Comparison of ENCODE assay signal across 8 mouse cellular contexts in the genomic region with DNA sequence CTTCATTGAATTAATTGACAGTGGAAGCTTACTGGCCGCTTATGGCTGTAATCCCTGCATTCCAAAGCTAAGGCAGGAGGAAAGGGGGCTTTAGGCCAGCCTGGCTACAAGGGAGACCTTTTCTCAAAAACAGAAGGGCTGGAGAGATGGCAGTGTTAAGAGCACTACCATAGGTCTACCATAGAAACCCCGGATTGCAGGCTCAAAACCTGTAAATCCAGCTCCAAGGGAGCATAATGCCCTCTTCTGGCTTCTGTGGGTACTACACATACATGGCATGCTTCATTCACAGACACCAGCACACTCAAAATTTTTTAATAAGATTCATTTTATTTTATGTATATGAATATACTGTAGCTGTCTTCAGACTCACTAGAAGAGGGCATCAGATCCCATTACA. TPM values are rescaled to one million over a fixed set of nuclear protein-coding genes. Genes with fewer than 3 reads are reported as not detected.
DNase-seq lines count a peak whose midpoint lies in the region; ATAC-seq and TF ChIP-seq lines count a peak whose summit lies in the region.
"Had no signal": no experiment of that assay in that cellular context is flagged by ENCODE, and none has a peak within 500 bp of the region (broad histone marks: within the 10 kb centered on the region; RNA-seq: fewer than 3 reads in every experiment).

No protein-coding gene starts in this region.

- peak; percentile 25 for DNase-seq in ovary, postnatal 10 days (ENCODE audit: low spot score)
- DNase-seq in ovary, adult 18-20 months (ENCODE audit: low spot score), result no peak
- DNase-seq in T-cell, adult 2 months (ENCODE audit: low spot score), result peak; percentile 76
- DNase-seq in cerebellum, postnatal 14 days, result peak; percentile 88 to 89
- DNase-seq in heart, postnatal 4 days, result peak; percentile 79
- peak; percentile 55 to 59 (median 55) for DNase-seq in liver, embryonic 14.5 days (ENCODE audit: low read depth in 3 of 3, low spot score in 3 of 3)
- peak; percentile 56 for DNase-seq in right cerebral cortex, postnatal 14 days

- H3K27me3 ChIP-seq in liver, embryonic 14.5 days (ENCODE audit: control insufficient read depth, insufficient read depth, low read length), result no peaks in the 10 kb centered on the region
- H3K27me3 ChIP-seq: heart, embryonic 13.5 days had no signal

- TF ChIP-seq EP300 in liver, embryonic 14.5 days (IDR thresholded peaks at IDR 0.05; ENCODE audit: low read depth), result no peak

- H3K9ac ChIP-seq in liver, embryonic 14.5 days (replicated peaks), result no peak overlapping the region
- H3K9ac ChIP-seq: heart, embryonic 13.5 days had no signal

- no peak overlapping the region for H3K27ac ChIP-seq in liver, embryonic 14.5 days
- H3K27ac ChIP-seq: heart, embryonic 13.5 days had no signal

- TF ChIP-seq CTCF in liver, embryonic 14.5 days (IDR thresholded peaks at IDR 0.05; ENCODE audit: low read depth), result peak; percentile 84

- no peak overlapping the region for H3K4me3 ChIP-seq in liver, embryonic 14.5 days (ENCODE audit: insufficient read depth in 1 of 2, low read depth in 2 of 2, low read length in 2 of 2)
- H3K4me3 ChIP-seq: heart, embryonic 13.5 days had no signal

- WGBS in liver, embryonic 14.5 days (ENCODE audit: insufficient replicate concordance), result 41% methylated on average over 2 of the region's 2 CpGs

- H3K4me2 ChIP-seq in liver, embryonic 14.5 days (ENCODE audit: low read depth), result no peak overlapping the region
- H3K4me2 ChIP-seq: heart, embryonic 13.5 days had no signal

- H3K36me3 ChIP-seq in liver, embryonic 14.5 days (replicated peaks; ENCODE audit: control insufficient read depth, insufficient read depth, low read depth), result peaks cover 62% of the 10 kb centered on the region

- H3K9me3 ChIP-seq in liver, embryonic 14.5 days (ENCODE audit: control insufficient read depth, low read length), result no peaks in the 10 kb centered on the region
- H3K9me3 ChIP-seq: heart, embryonic 13.5 days had no signal

- no peak for ATAC-seq in liver, embryonic 14.5 days (ENCODE audit: insufficient read depth)

- H3K4me1 ChIP-seq in liver, embryonic 14.5 days (replicated peaks; ENCODE audit: control insufficient read depth in 2 of 2, insufficient read depth in 2 of 2, low read length in 1 of 2), result peaks cover 6 to 12% of the 10 kb centered on the region in 2 experiments; a peak in 3 of 4 replicates

RNA-seq across cellular contexts. Expression of a gene that starts 4.6 kb away (rescaled TPM):
- total RNA-seq in heart, postnatal 4 days (2021), result 10 to 100 TPM; 53.9 to 54.3 TPM
- 14.3 and 20.7 TPM in 2 replicates for polyA plus RNA-seq in liver, embryonic 14.5 days (2012; rRNA removed)
- 18.2 and 22.3 TPM in 2 replicates for polyA plus RNA-seq in liver, embryonic 14.5 days (2014; fragmentation: Nextera tagmentation; extraction: Ambion mirVana)

RNA-seq across cellular contexts. Expression of a gene that starts 23.5 kb away (rescaled TPM):
- total RNA-seq in heart, postnatal 4 days (2021), result 10 to 100 TPM; 31.1 to 31.9 TPM
- polyA plus RNA-seq in liver, embryonic 14.5 days (2012; rRNA removed), result 9.7 and 10.0 TPM in 2 replicates
- polyA plus RNA-seq in liver, embryonic 14.5 days (2014; fragmentation: Nextera tagmentation; extraction: Ambion mirVana), result 25.6 and 26.7 TPM in 2 replicates

RNA-seq across cellular contexts. Expression of a gene that starts 42.2 kb away (rescaled TPM):
- total RNA-seq in heart, postnatal 4 days (2021), result 10 to 100 TPM; 15.8 to 18.4 TPM
- polyA plus RNA-seq in liver, embryonic 14.5 days (2012; rRNA removed), result 4.4 and 5.5 TPM in 2 replicates
- 9.8 and 10.2 TPM in 2 replicates for polyA plus RNA-seq in liver, embryonic 14.5 days (2014; fragmentation: Nextera tagmentation; extraction: Ambion mirVana)

RNA-seq across cellular contexts. Expression of a gene that starts 59.4 kb away (rescaled TPM):
- total RNA-seq in heart, postnatal 4 days (2021), result 1 to 10 TPM; 1.2 to 1.7 TPM
- polyA plus RNA-seq in liver, embryonic 14.5 days (2012; rRNA removed), result 0.19 and 0.24 TPM in 2 replicates
- 0.25 TPM in 1 of 2 replicates, not detected in the other for polyA plus RNA-seq in liver, embryonic 14.5 days (2014; fragmentation: Nextera tagmentation; extraction: Ambion mirVana)
